Mouse (Mus musculus) E14TG2a.4 (cell line): ENCODE data around the gene Dnase2a.

Experiments used
- H3K27me3 ChIP-seq: 2 replicates; pipeline ENCODE4 v1.6.1; 2014; ENCODE audit warnings: low read length, control low read depth; ENCODE audit not compliant: insufficient read depth
- H3K36me3 ChIP-seq: 2 replicates; pipeline ENCODE4 v1.6.1; 2014; ENCODE audit warnings: low read length, control low read depth; ENCODE audit not compliant: insufficient read depth
- H3K4me1 ChIP-seq: replicated peaks from 2 replicates; pipeline ENCODE4 v1.6.1; 2014; ENCODE audit warnings: low read depth, low read length, control low read depth
- H3K4me3 ChIP-seq: replicated peaks from 2 replicates; pipeline ENCODE4 v1.5.1; 2014; ENCODE audit warnings: mild to moderate bottlenecking, low read length
- H3K9me3 ChIP-seq: 2 replicates; pipeline ENCODE4 v1.6.1; 2014; ENCODE audit warnings: low read length, control low read depth
- CTCF ChIP-seq: conservative IDR thresholded peaks from 2 replicates; pipeline ENCODE4 v1.5.1; 2014; ENCODE audit warnings: low read length
- NANOG ChIP-seq: IDR thresholded peaks from 2 replicates; pipeline ENCODE4 v1.6.1; 2014; ENCODE audit warnings: borderline replicate concordance, low read length, mixed read lengths
- POU5F1 ChIP-seq: IDR thresholded peaks from 2 replicates; pipeline ENCODE4 v1.6.1; 2014; ENCODE audit warnings: low read length, borderline replicate concordance

The Dnase2a gene

GRCm38 (mm10) chr8:84949753-84950152, 41.4 kb downstream of the Dnase2a start:
- H3K9me3 ChIP-seq: no peaks in the 10 kb centered on the region
- TF ChIP-seq CTCF: no peak
- TF ChIP-seq POU5F1: no peak
- no peak for TF ChIP-seq NANOG
- no peaks in the 10 kb centered on the region for H3K36me3 ChIP-seq
- H3K27me3 ChIP-seq: peaks cover 58% of the 10 kb centered on the region
- H3K4me1 ChIP-seq: peaks cover 46% of the 10 kb centered on the region
- peak overlapping the region; percentile 39; the same call in 1 of the 2 replicates for H3K4me3 ChIP-seq

DNA sequence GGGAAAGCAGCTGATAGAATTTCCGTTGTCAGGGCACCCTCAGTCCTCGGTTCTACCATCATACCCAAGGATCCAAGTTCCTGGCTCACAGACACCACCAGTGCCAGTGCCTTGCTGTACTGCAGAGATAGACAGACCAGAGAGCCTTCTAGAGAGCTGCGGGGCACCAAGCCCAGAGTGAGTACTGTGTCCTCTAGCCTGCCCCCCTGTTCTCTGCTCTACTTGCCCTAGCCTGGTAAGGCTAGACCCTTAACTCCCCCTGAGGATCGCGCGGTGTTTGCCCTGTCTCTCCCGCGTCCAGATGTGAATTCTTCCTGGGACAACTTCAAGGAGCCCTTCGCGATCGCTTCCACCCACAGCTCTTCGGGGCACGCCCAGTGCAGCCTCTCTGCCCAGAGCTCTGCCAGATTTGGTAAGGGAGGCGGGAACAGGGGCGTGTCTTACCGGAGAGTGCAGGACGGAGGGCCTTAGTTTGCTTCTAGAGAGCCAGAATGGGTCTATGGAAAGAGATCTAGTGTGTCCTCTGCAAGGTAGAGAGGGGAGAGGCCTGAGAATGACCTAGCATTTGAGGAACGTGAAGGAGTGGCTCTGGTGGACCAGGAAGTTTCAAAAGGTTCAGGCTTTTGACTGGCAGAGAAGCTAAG, 44.4 kb downstream of the Dnase2a start:
- no peak for TF ChIP-seq NANOG
- TF ChIP-seq CTCF: no peak
- no peak for TF ChIP-seq POU5F1
- peaks cover 15% of the 10 kb centered on the region for H3K36me3 ChIP-seq

GRCm38 (mm10) chr8:84956768-84957167, 48.4 kb downstream of the Dnase2a start:
- Histone ChIP-seq H3K4me1 (peaks cover 44% of the 10 kb centered on the region), H3K36me3 (peaks cover 49% of the 10 kb centered on the region), H3K9me3 (no peaks in the 10 kb centered on the region), H3K4me3 (no peak overlapping the region), H3K27me3 (peaks cover 4% of the 10 kb centered on the region; the same call in 1 of the 2 replicates)
- TF ChIP-seq CTCF (peak; percentile 93), NANOG (no peak), POU5F1 (no peak)

More for the DNA sequence above, 44.4 kb downstream of the Dnase2a start:
- H3K27me3 ChIP-seq: peaks cover 31% of the 10 kb centered on the region
- H3K4me3 ChIP-seq: peak overlapping the region; percentile 64
- H3K4me1 ChIP-seq: peaks cover 46% of the 10 kb centered on the region
- H3K9me3 ChIP-seq: no peaks in the 10 kb centered on the region

GRCm38 (mm10) chr8:84959811-84960210, 51.5 kb downstream of the Dnase2a start:
- Histone ChIP-seq H3K27me3 (no peaks in the 10 kb centered on the region), H3K9me3 (no peaks in the 10 kb centered on the region), H3K4me1 (peaks cover 26% of the 10 kb centered on the region), H3K4me3 (no peak overlapping the region), H3K36me3 (peaks cover 71% of the 10 kb centered on the region)
- TF ChIP-seq CTCF: no peak
- TF ChIP-seq NANOG: no peak
- TF ChIP-seq POU5F1: no peak

DNA sequence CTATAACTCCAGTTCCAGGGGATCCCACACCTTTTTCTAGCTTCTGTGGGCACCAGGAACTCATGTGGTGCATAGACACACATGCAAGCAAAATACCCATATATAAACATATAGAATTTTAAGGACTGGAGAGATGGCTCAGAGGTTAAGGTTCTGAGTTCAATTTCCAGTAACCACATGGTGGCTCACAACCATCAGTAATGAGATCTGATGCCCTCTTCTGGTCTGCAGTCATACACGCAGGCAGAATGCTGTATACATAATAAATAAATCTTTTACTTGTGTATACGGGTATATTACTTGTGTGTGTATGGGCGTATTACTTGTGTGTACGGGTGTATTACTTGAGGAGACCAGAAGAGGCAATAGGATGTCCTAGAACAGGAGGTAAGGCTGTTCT, 55.6 kb downstream of the Dnase2a start:
- no peaks in the 10 kb centered on the region for H3K9me3 ChIP-seq
- TF ChIP-seq NANOG (no peak), CTCF (no peak), POU5F1 (no peak)

DNA sequence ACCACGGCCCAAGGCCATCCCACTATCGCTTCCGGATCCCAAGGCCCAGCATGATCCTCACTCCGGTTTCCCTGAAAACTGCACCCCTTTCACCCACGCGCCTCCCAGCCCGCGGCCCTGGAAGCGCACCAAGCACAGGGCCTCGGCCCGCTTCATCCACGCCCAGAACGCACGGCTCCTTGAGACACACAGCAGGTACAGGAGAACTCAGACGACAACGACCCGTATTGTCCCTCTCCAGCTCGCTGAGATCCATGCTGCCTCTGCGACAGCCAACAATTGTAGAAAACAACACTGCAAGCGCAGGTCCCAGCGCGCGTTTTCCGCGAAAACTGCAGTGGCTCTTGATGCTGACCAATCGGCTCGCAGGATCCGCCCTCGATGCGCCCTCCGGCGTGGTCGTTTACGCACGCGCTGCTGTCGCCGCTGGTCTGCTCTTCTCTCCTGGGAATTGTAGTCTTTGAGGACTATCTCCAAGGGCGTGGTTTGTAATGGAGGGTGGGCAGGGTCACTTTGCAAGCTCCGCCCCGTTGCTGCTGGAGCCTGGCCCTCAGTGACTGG, 57.5 kb downstream of the Dnase2a start:
- no peaks in the 10 kb centered on the region for H3K27me3 ChIP-seq
- peaks cover 44% of the 10 kb centered on the region for H3K36me3 ChIP-seq
- peak overlapping the region; percentile 92 for H3K4me3 ChIP-seq
- TF ChIP-seq NANOG: no peak
- TF ChIP-seq POU5F1: no peak
- TF ChIP-seq CTCF: no peak
- H3K4me1 ChIP-seq: peaks cover 45% of the 10 kb centered on the region
- no peaks in the 10 kb centered on the region for H3K9me3 ChIP-seq

More for the DNA sequence above, 55.6 kb downstream of the Dnase2a start:
- H3K27me3 ChIP-seq: no peaks in the 10 kb centered on the region
- no peak overlapping the region for H3K4me3 ChIP-seq
- peaks cover 35% of the 10 kb centered on the region for H3K4me1 ChIP-seq
- peaks cover 52% of the 10 kb centered on the region for H3K36me3 ChIP-seq

DNA sequence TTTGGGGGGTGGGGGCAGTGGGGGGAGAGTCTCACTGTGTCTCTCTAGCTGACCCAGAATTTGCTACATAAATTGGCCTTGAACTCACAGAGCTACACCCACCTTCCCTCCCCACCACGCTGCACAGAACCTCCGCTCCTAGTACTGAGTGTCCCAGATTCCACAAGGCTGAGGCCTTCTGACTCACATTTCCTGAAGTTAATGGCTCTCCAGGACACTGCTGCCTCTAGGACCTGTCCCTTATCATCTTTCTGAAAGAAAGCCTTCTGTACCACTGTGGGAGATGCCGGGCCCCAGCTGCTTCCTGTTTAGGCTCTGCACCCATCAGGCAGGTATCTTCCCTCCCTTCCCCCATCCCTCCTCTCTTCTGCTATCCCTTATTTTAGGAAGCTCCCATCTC, 58.2 kb downstream of the Dnase2a start:
- Histone ChIP-seq H3K4me1 (peaks cover 52% of the 10 kb centered on the region), H3K9me3 (no peaks in the 10 kb centered on the region), H3K4me3 (no peak overlapping the region; the same call in 1 of the 2 replicates), H3K27me3 (no peaks in the 10 kb centered on the region), H3K36me3 (peaks cover 44% of the 10 kb centered on the region)
- no peak for TF ChIP-seq CTCF
- TF ChIP-seq POU5F1: no peak
- TF ChIP-seq NANOG: no peak

DNA sequence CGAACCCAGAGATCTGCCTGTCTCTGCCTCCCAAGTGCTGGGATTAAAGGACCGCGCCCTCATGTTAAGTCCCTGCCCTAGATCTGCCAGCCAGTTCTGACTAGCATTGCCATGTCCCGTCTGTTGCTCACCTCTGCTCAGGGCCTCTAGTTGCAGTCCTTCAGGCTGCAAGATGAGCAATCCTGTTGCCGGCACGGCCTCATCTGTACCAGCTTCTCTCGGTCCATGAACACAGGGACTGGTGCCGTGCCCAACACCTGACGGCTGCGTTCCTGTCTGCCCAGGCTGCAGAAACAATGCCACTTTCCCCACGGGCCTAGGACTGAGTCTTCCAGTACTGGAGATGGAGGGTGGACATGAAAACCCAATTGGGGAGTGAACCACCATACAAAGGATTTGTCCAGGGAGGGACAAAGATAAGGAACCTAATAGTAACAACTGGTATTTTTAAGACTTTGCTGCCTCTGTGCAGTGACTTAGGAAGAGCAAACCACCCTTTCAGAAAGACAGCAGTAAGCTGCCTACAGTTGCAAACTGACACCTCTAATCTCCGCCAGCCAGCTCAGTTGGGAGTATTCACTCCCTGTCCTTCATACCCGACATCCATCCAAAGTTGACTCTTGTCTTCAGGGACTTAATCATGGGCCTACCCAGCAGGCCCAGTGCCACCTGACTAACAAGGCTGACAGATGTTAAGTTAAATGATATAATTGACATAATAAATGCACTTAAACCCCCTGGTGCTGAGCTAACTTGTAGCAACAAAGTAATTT, 59.4 kb downstream of the Dnase2a start:
- H3K4me3 ChIP-seq: peak overlapping the region; percentile 86; the same call in 1 of the 2 replicates

More for the DNA sequence above, 59.4 kb downstream of the Dnase2a start:
- peaks cover 55% of the 10 kb centered on the region for H3K4me1 ChIP-seq
- TF ChIP-seq POU5F1 (no peak), CTCF (no peak), NANOG (no peak)
- H3K9me3 ChIP-seq: no peaks in the 10 kb centered on the region
- H3K27me3 ChIP-seq: no peaks in the 10 kb centered on the region
- peaks cover 44% of the 10 kb centered on the region for H3K36me3 ChIP-seq
